Mouse (Mus musculus): ENCODE data around the gene Dnah7b. TPM values are rescaled to one million over a fixed set of nuclear protein-coding genes. Genes with fewer than 3 reads are reported as not detected.
"Not testable (repeated sequence)": the region's sequence is repeated elsewhere in the genome, so short reads cannot be mapped to it uniquely, and the experiment has no call there.

Gene Dnah7b
- 1 to 10 TPM; 1.7 to 3.4 TPM for total RNA-seq (2021)
- long read RNA-seq, experiment 1, partial matches to known transcripts, result 1 of 1 reads
- long read RNA-seq, experiment 1, other reads (novel, unspliced or antisense), result 0 of 1 reads
- long read RNA-seq, experiment 2, result 0 reads

GRCm38 (mm10) chr1:46066015-46066414, at the start of gene Dnah7b:
Dnah7b (plus strand) TSS chr1:46066315.
- DNase-seq, result no peak

GRCm38 (mm10) chr1:46018382-46018977, 47.6 kb upstream of the Dnah7b start:
- peak; percentile 36 to 51 for DNase-seq

GRCm38 (mm10) chr1:46022262-46022661, 43.9 kb upstream of the Dnah7b start:
- peak in 1 of 2 experiments; percentile 33 for DNase-seq

DNA sequence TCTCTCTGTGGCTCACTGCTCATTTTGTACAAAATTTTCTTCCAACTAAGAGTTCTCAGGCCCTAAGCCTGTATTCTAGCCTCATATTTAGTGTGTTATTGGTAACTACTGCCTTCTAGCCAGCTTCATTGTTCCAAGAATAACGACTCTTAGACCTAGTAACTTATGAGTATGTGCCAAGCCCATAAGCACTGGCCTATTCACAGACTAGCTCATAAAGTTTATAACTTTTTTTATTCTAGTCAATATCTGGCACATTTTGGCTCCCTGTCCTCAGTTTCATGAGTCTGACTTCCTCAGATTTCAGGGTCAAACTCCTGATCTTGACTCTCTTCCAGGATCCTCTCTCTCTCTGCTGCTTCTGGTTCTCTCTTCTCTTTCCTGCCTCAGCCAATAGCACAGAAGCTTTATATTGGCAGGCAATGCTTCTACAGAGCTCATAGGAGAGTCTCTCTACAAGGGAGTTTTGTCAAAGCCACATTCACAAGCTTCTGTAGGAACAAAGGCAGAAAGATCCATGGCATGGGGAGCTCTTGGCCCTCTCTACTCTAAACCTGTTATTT, 34.0 kb upstream of the Dnah7b start:
- no peak for DNase-seq

GRCm38 (mm10) chr1:46048188-46048587, 17.9 kb upstream of the Dnah7b start:
- no peak for DNase-seq

GRCm38 (mm10) chr1:46066484-46067251, 553 bp downstream of the Dnah7b start:
- DNase-seq, result peak; percentile 79 to 82

GRCm38 (mm10) chr1:46068787-46069186, 2.7 kb downstream of the Dnah7b start:
- not testable (repeated sequence) for DNase-seq

- DNase-seq, result no peak
Observed at GRCm38 (mm10) chr1:46077891-46078290, 11.8 kb downstream of the Dnah7b start.

GRCm38 (mm10) chr1:46100484-46100883, 34.4 kb downstream of the Dnah7b start:
- no peak for DNase-seq

DNA sequence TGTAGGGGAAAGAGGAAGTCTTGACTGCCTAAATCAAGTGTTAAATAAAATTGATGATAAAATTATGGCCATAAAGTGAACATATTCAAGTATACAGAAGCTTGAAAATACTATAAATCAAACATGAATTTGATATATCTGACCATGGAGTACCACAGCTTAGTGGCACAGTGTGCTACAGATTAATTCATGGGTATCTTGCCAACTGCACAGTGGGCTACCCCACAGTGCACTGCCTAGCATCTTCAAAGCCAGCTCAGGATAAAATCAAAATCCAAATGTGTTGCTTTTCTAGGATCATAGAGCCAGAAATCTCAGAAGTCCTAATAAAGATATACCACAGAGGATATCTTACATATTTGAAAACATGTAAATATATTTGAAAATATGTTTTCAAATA, 46.5 kb downstream of the Dnah7b start:
- DNase-seq, result not testable (repeated sequence)

DNA sequence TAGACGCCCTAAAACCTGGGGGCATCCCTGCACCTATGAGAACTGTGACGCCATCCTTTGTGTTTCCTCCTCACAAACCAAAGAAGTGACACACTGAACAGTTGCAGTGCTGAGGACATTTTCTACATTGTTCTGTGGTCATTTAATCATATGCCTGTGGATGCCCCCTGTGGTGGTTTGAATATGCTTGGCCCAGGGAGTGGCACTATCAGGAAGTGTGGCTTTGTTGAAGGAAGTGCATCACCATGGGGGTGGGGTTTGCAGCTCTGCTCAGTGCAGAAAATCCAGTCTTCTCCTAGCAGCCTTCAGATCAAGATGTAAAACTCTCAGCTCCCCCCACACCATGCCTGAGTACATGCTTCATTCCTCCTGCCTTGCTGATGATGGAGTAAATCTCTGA, 51.1 kb downstream of the Dnah7b start:
- DNase-seq, result not testable (repeated sequence)

DNA sequence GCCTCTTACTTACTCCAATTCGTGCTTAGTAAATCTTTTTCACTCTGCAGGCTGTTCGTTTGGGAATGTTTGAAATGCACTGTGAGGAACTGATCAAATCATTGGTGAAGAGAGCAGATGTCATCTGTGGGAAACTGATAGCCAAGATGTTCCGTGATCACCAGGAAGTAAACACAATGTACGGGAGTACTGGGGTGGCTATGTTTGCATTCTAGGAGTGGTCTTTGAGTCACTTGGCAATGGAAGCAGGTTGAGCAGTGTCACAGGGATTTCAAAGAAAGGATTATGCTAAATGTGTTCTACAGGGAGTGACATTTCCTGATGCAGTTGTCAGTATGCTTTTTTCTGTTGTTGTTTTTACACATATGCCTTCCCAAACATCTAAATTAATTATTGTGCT, 61.9 kb downstream of the Dnah7b start:
- DNase-seq, result no peak

- not testable (repeated sequence) for DNase-seq
Observed at GRCm38 (mm10) chr1:46196835-46197234, 130.7 kb downstream of the Dnah7b start.

DNA sequence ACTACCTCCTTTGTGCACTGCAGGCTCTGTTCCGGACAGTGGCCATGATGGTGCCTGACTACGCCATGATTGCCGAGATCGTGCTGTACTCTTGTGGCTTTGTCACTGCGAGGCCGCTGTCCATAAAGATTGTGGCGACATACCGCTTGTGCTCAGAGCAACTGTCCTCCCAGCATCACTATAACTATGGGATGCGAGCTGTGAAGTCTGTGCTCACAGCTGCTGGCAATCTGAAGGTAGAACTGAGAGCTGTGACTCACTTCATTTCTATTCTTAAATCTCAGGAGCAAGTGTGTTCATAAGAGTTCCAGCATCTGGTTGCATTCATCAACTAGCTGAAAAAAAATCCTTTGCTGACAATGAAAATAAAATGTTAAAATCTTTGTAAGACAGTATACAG, 135.1 kb downstream of the Dnah7b start:
- DNase-seq, result not testable (repeated sequence)

DNA sequence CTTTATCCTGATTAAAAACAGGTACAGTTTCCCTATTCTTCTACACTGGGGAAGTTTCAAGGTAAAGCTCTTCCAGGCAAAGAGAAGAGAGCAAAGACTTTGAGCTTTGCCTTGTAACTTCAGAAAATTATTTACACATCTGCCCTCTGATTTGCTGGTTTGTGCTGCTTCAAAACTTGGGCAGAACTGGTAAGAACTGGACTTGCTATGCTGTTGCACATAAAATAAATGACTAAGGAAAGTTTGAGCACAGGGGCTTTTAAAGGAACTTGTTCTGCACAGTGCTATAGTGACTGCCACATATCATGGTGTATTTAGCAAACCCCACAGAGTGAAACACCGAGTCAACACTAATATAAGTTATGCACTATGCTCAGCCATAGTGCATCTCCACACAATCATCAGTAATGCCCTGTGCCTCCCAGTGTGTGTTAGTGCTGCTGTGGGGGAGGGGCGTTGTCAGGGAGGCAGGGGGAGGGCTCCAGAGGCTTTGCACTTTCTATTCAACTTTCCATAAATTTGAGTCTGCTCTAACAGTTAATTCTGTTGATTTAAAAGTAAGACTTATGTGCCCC, 144.0 kb downstream of the Dnah7b start:
- DNase-seq, result not testable (repeated sequence)

GRCm38 (mm10) chr1:46222704-46223103, 156.6 kb downstream of the Dnah7b start:
- DNase-seq, result not testable (repeated sequence)

- not testable (repeated sequence) for DNase-seq
Observed at GRCm38 (mm10) chr1:46226136-46226535, 160.0 kb downstream of the Dnah7b start.

GRCm38 (mm10) chr1:46268841-46269240, 202.7 kb downstream of the Dnah7b start:
- not testable (repeated sequence) for DNase-seq

GRCm38 (mm10) chr1:46271927-46272326, 205.8 kb downstream of the Dnah7b start:
- DNase-seq, result no peak

GRCm38 (mm10) chr1:46278057-46278910, 212.2 kb downstream of the Dnah7b start:
- not testable (repeated sequence) for DNase-seq

DNA sequence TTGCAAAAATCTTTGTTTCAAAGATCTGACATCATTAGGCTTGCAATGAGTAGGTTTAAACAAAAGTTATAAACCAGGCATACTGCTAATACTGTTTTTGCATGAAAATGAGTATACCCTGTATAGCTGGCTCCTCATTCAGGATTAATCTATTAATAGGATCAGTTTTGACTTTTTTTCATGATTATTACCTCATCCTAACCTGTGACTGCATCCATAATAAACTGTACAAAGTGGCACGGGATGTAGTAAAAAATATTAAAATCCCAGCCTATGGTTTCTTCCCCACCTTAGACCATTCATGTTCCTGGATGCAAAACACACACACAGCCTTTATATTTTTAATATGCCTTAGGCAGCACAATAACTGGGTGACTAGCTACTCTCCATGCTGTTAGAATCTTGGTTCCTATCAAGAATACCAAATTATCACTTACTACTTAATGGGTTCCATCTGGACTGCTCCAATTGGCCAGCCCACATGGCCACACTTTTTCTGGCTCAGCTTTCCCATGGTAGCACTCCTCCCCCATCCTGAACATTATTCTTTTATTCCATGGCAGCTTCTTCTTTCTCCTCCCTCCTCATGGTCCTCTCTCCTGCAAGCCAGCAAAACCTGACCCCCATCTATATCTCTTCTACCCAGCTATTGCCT, 212.9 kb downstream of the Dnah7b start:
- DNase-seq, result not testable (repeated sequence)

All from adrenal gland, postnatal 36 days (tissue).